Mouse (Mus musculus) limb, embryonic 13.5 days (tissue): ENCODE results near the gene Htr1f. TPM values are rescaled to one million over a fixed set of nuclear protein-coding genes. Genes with fewer than 3 reads are reported as not detected.
A peak's percentile ranks its signal among the peaks of the same experiment; 100 is the strongest.
"Not testable (repeated sequence)": the region's sequence is repeated elsewhere in the genome, so short reads cannot be mapped to it uniquely, and the experiment has no call there.

Experiments used
- ATAC-seq: fragments of 200-750 bp; cut with Nextera tagmentation; 2 replicates; pipeline ENCODE4 v1.8.0; 2017; ENCODE audit warnings: low read depth, moderate number of reproducible peaks, moderate TSS enrichment; ENCODE audit not compliant: low FRiP score
- H3K27ac ChIP-seq: fragments of 300-500 bp; sonication (generic); 2 replicates; pipeline ENCODE4 v1.5.1; 2015; ENCODE audit warnings: inconsistent platforms, mild to moderate bottlenecking, moderate library complexity
- H3K27me3 ChIP-seq: fragments of 300-500 bp; sonication (generic); 2 replicates; pipeline ENCODE4 v1.6.1; 2015; ENCODE audit warnings: mild to moderate bottlenecking, inconsistent platforms
- H3K36me3 ChIP-seq: fragments of 300-500 bp; sonication (generic); 2 replicates; pipeline ENCODE4 v1.6.1; 2015; ENCODE audit warnings: inconsistent platforms, mild to moderate bottlenecking, moderate library complexity
- H3K4me1 ChIP-seq: fragments of 300-500 bp; sonication (generic); 2 replicates; pipeline ENCODE4 v1.6.1; 2015; ENCODE audit warnings: inconsistent platforms
- H3K4me2 ChIP-seq: fragments of 300-500 bp; sonication (generic); replicated peaks from 2 replicates; pipeline ENCODE4 v1.6.1; 2015; ENCODE audit warnings: inconsistent platforms, mild to moderate bottlenecking, moderate library complexity
- H3K4me3 ChIP-seq: fragments of 300-500 bp; sonication (generic); 2 replicates; pipeline ENCODE4 v1.5.1; 2015; ENCODE audit warnings: moderate library complexity, mild to moderate bottlenecking, inconsistent platforms
- H3K9ac ChIP-seq: fragments of 300-500 bp; sonication (generic); 2 replicates; pipeline ENCODE4 v1.6.1; 2015; ENCODE audit warnings: mild to moderate bottlenecking, inconsistent platforms
- H3K9me3 ChIP-seq: fragments of 300-500 bp; sonication (generic); 2 replicates; pipeline ENCODE4 v1.6.1; 2016; ENCODE audit warnings: inconsistent platforms
- WGBS: fragments of 180-500 bp; shearing (Covaris S2); methylation state at CpG from one replicate; pipeline ENCODE4 v1.1.7; 2015; 5-methylcytosine and 5-hydroxymethylcytosine counted together
- polyA plus RNA-seq: library from polyadenylated mRNA; unstranded; fragments of >200 nt; fragmentation: Nextera tagmentation; extraction: Ambion mirVana; gene quantifications from 2 replicates; pipeline ENCODE4 v1.2.1, GENCODE M21; 2015

Htr1f gene
- 0.22 and 0.37 TPM in 2 replicates for polyA plus RNA-seq

DNA sequence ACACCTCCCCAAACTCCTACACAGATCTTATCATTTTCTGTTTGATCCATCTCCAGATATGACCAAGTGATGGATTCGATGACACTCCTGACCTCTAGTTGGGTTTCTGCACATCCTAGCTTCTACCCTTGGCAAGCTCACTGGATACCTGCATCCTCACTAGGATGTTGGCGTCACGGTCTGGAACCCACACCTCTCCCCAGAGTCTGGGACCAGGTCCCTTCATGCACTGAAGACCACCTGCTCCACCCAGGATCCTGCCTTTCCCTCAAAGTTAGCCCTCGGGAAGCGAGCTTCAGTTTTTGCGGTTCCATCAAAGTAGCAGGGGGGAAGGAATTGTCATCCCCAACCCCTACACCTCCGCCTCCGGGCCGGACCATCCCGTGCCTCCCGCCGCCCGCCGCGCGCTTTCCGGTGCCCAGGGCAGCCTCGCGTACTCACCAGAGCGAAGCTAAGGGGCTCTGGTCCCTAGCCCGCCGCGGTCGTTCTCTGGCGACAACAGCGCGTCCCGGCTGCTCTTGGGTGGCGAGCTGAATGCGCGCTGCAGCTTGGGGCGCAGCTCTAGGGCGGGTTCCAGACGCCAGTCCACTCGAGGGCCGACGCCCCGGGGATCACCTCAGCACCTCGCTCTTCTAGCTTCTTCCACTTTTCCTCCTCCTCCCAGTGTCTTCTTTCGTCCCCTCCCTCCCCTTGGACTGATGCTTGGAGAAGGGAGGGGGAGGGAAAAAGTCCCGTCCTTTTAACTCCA, at the start of gene Htr1f:
TSS of gene Htr1f (minus strand) at position 671 of the 748 bp plus-strand sequence.
- Histone ChIP-seq H3K4me2 (peak within 1 kb of the TSS; percentile 87), H3K27ac (no peak within 1 kb of the TSS), H3K9me3 (no peaks in the 10 kb centered on the region), H3K4me3 (peak within 1 kb of the TSS; percentile 50), H3K27me3 (peaks cover 33% of the 10 kb centered on the region), H3K36me3 (no peaks in the 10 kb centered on the region), H3K9ac (peak within 1 kb of the TSS; percentile 57), H3K4me1 (peaks cover 4% of the 10 kb centered on the region; the same call in 1 of the 2 replicates)
- peak; percentile 44; the same call in 1 of the 2 replicates for ATAC-seq
- 4% methylated on average over 41 of the region's 41 CpGs for WGBS

DNA sequence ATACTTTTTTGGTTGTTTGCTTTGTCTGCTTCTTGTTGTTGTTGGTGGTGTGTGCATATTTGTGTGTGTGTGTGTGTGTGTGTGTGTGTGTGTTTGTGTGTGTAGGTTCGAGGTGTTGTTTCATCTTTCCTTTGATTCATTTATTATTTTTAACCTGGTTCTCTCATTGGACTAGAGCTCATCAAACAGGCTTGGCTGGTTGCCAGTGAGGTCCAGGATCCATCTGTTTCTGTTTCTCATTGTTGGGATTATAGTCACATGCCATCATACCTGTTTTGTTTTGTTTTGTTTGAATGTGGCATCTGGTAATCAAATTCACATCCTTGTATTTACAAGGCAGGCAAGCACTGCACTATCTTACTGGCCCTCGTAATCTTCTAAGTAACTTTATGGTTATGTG, 34.1 kb upstream of the Htr1f start:
- no peaks in the 10 kb centered on the region for H3K4me1 ChIP-seq
- no peak overlapping the region for H3K27ac ChIP-seq
- H3K9ac ChIP-seq, result no peak overlapping the region
- H3K9me3 ChIP-seq, result no peaks in the 10 kb centered on the region
- no peaks in the 10 kb centered on the region for H3K27me3 ChIP-seq
- no peak overlapping the region for H3K4me3 ChIP-seq
- 26% methylated on average over 2 of the region's 2 CpGs for WGBS
- H3K36me3 ChIP-seq, result no peaks in the 10 kb centered on the region
- no peak for ATAC-seq
- H3K4me2 ChIP-seq, result no peak overlapping the region

DNA sequence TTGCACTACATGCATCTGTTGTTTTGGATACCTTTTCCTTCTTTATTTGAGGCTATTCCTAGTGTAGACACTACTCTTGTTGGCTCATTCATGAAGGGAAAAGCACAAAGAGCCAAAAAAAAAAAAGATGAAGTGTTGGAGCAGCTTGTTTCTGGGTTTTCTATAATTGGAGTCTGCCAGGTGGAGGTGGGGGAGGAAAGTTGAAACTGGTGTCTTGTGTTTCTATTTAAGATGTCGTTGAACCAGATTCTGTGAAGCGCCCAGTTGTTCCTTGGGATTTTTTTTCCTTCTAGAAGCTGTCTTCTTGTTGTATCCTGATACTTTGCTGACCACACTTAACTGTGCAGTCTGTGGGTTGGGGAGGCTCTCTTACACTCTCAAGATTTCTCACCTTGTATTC, 23.7 kb upstream of the Htr1f start:
- Histone ChIP-seq H3K4me1 (no peaks in the 10 kb centered on the region), H3K27me3 (no peaks in the 10 kb centered on the region), H3K27ac (no peak overlapping the region), H3K36me3 (no peaks in the 10 kb centered on the region), H3K9ac (no peak overlapping the region), H3K4me3 (no peak overlapping the region), H3K9me3 (no peaks in the 10 kb centered on the region), H3K4me2 (no peak overlapping the region)
- WGBS, result 61% methylated on average over 2 of the region's 2 CpGs
- no peak for ATAC-seq

DNA sequence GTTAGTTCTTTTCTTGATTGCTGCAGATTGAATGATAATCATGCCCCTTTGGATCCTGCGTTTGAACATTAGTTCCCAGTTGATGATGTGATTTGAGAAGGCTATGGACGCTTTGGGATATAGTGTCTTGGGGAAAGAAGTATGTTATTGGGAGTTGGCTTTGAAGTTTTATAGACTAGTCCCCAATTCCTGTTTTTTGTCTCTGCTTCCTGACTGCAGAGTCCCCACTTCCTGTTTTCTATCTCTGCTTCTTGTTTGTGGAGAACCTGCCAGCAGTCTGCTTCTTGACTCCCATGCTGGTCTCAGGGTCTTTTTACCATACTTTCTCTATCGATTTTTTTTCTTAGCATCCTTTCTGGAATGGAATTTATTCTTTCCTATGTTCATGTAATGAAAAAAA, 22.2 kb upstream of the Htr1f start:
- Histone ChIP-seq H3K9ac (no peak overlapping the region), H3K9me3 (no peaks in the 10 kb centered on the region), H3K27me3 (no peaks in the 10 kb centered on the region), H3K36me3 (no peaks in the 10 kb centered on the region), H3K27ac (no peak overlapping the region), H3K4me1 (no peaks in the 10 kb centered on the region), H3K4me2 (no peak overlapping the region), H3K4me3 (no peak overlapping the region)
- no peak for ATAC-seq
- 69% methylated on average over 3 of the region's 3 CpGs for WGBS

DNA sequence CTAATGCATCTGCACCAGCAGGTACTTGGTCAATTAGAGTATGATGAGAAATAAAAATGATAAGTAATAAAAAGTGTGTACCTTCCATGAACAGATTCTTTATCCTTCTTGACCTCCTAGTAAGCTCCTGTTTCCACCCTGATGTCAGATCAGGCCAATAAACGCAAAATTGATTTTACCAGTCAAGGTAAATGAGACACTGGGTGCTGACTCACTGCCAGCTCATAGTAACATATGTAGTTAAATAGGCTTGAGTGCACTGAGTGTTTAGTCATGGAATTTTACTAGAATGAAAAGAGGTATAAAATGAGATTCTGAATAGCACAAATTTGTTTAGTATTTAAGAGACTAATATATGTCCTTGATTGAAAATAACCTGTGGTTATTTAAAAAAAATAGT, 6.6 kb upstream of the Htr1f start:
- no peak for ATAC-seq
- Histone ChIP-seq H3K9me3 (no peaks in the 10 kb centered on the region), H3K27ac (no peak overlapping the region), H3K27me3 (no peaks in the 10 kb centered on the region), H3K4me3 (no peak overlapping the region), H3K4me1 (no peaks in the 10 kb centered on the region), H3K4me2 (no peak overlapping the region), H3K36me3 (no peaks in the 10 kb centered on the region), H3K9ac (no peak overlapping the region)
- WGBS, result 87% methylated on average over 1 of the region's 1 CpGs

DNA sequence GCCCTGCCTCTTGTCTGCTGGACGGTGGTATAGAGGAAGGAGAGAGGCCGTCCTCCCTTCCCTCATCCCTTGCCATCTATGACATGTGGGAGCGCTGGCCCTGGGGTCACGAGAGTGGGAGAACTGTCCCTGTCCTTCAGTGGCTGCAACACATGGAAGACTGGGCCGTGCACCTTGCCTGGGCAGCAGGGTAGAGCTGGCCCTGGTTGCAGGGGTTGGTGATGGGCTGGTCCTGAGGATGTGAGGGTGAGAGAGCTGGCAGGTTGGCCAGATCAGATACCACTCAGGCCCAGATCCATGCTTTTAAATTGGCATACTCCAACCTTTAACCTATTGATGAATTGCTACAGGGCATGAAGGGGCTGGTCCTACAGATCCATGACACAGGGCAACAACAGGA, 12.1 kb downstream of the Htr1f start:
- Histone ChIP-seq H3K4me1 (no peaks in the 10 kb centered on the region), H3K27ac (no peak overlapping the region), H3K4me2 (no peak overlapping the region), H3K9ac (no peak overlapping the region), H3K36me3 (no peaks in the 10 kb centered on the region), H3K27me3 (no peaks in the 10 kb centered on the region), H3K4me3 (no peak overlapping the region), H3K9me3 (no peaks in the 10 kb centered on the region)
- 91% methylated on average over 5 of the region's 5 CpGs for WGBS
- no peak for ATAC-seq

DNA sequence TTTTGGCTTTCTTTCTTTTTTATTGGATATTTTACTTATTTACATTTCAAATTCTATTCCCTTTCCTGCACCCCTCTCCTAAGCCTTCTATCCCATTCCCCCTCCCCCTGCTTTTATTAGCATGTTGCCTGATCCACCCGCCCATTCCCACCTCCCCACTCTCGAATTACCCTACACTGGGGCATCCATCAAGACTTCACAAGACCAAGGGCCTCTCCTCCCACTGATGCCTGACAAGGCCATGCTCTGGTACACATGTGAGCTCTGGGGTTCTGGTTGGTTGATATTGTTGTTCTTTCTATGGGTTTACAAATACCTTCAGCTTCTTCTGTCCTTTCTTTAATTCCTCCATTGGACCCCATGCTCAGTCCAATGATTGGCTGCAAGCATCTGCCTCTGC, 22.2 kb downstream of the Htr1f start:
- WGBS, result 22% methylated on average over 2 of the region's 2 CpGs
- ATAC-seq, result no peak

DNA sequence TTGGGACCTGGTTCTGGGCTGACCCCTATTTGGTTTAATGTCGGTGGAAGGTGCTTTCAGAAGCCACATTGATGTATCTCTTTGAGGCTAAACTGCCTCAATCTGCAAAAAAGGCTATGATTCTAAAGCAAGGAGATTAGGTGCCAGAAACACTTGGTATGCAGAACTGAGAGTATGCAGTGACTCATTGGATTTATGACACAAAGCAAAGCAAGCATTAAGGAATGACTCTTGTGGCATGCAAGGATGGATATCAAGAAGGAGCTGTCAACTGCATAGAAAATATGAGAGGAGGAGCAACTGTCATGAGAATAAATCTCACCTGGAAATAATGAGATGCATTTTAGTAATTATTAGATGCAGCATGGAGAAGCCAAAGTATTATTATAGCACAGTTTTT, 35.8 kb downstream of the Htr1f start:
- Histone ChIP-seq H3K36me3 (no peaks in the 10 kb centered on the region), H3K27ac (no peak overlapping the region), H3K4me1 (no peaks in the 10 kb centered on the region), H3K27me3 (no peaks in the 10 kb centered on the region), H3K9ac (no peak overlapping the region), H3K4me3 (no peak overlapping the region), H3K9me3 (no peaks in the 10 kb centered on the region), H3K4me2 (no peak overlapping the region)
- 75% methylated on average over 1 of the region's 1 CpGs for WGBS
- no peak for ATAC-seq

More for the DNA sequence above, 22.2 kb downstream of the Htr1f start:
- Histone ChIP-seq H3K27me3 (no peaks in the 10 kb centered on the region), H3K36me3 (no peaks in the 10 kb centered on the region), H3K4me3 (no peak overlapping the region), H3K9ac (no peak overlapping the region), H3K9me3 (no peaks in the 10 kb centered on the region), H3K4me1 (no peaks in the 10 kb centered on the region), H3K27ac (no peak overlapping the region), H3K4me2 (no peak overlapping the region)

DNA sequence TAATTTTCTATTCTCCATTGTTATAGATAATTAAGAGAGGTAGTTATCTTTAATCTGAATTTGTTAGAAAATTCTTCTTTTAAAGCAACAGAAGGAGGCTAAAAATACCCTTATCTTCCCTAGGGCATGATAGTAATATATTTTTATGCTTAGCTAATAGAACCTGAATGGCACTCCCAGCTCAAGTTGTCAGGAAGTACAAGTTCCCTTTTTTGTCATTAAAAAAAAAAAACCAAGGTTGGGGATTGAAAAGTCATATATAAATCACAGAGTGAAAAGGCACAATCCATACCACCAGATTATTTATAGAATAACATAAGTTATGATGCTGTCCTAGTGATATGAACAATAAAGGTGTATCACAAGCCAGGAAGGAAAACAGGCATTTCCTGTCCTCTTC, 39.4 kb downstream of the Htr1f start:
- no peak overlapping the region for H3K4me2 ChIP-seq
- no peaks in the 10 kb centered on the region for H3K9me3 ChIP-seq
- H3K4me3 ChIP-seq, result no peak overlapping the region
- no peaks in the 10 kb centered on the region for H3K36me3 ChIP-seq
- no peak overlapping the region for H3K9ac ChIP-seq
- H3K4me1 ChIP-seq, result no peaks in the 10 kb centered on the region
- ATAC-seq, result no peak
- no peaks in the 10 kb centered on the region for H3K27me3 ChIP-seq
- no peak overlapping the region for H3K27ac ChIP-seq

DNA sequence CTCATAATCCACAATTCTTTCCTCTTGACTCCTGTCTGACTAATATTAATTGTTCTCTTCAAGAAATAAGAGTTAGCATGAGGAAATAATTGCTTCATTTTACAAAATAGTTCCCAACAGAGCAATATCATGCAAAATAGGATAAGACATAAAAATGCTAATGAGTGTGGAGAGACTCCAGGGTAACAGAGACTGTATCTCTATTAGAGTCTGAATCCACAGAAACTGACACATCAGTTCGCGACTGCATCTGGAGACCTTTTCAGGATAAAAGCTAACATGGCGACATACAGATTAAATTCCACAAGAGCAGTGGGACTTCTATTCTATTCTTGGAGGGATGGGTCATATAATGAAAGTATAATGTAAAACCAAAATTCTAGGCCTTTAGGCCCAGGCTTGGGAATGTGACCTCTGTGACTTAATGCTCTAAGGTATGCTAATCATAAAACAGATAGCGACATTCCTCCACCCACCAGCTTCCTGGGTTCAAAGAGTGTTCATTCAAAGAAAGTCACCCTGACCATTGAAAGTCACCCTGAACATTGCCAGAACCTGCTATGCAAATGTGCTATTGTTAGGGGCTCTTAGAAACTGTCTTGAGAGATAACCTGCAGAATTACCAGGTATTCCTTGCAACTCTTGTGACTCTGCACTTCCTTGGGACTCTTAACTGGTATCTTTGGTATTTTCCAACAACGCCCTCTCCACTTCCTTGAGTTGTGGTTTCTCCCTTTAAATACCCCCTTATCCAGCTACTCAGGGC, 67.8 kb downstream of the Htr1f start:
- H3K9me3 ChIP-seq, H3K9ac ChIP-seq, H3K27ac ChIP-seq, H3K27me3 ChIP-seq, H3K4me2 ChIP-seq, H3K4me3 ChIP-seq, H3K36me3 ChIP-seq, H3K4me1 ChIP-seq, ATAC-seq: not testable (repeated sequence)
- 93% methylated on average over 5 of the region's 5 CpGs for WGBS

DNA sequence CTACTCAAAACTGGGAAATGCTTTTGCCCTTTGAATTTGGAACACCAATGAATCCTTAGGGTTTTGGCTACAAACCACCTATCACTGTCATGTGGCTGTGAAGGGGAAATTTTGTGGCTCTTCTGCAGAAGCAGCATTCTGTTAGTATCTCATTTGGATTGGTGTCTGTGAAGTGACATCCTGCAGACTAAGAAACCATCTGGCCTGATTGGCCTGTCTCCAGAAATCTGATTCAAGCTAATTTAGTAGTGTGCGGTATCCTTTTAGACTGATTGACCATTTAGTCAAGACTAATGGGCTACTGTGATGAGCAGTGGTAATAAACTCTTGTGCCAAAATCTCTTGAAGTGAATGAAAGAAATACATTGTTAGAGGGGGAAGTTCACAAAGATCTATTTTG, 76.0 kb downstream of the Htr1f start:
- Histone ChIP-seq H3K4me3 (no peak overlapping the region), H3K4me1 (no peaks in the 10 kb centered on the region), H3K27me3 (no peaks in the 10 kb centered on the region), H3K9me3 (no peaks in the 10 kb centered on the region), H3K36me3 (no peaks in the 10 kb centered on the region), H3K4me2 (no peak overlapping the region), H3K9ac (no peak overlapping the region), H3K27ac (no peak overlapping the region)
- no peak for ATAC-seq
- WGBS, result 93% methylated on average over 1 of the region's 1 CpGs

DNA sequence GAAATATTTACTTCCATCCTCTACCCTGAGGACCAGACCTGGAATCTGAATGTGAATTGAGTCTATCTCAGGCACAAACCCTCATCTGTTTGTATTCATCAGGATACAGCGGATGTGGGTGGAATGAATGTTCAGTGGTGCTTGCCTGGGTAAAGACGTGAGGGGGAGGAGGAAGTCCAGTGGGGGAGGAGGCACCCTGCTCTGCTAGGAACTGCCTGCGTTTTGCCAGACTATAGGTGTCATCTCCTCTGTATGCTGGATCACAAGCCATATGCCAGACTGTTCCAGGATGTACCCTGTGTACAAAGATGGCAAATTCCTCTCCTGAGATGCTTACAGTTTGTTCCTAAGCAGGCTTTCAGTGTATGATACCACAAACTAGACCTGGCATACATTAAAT, 83.3 kb downstream of the Htr1f start:
- no peak for ATAC-seq

More for the DNA sequence above, 83.3 kb downstream of the Htr1f start:
- Histone ChIP-seq H3K27me3 (no peaks in the 10 kb centered on the region), H3K4me2 (no peak overlapping the region), H3K4me1 (no peaks in the 10 kb centered on the region), H3K36me3 (no peaks in the 10 kb centered on the region), H3K9ac (no peak overlapping the region), H3K4me3 (no peak overlapping the region), H3K9me3 (no peaks in the 10 kb centered on the region), H3K27ac (no peak overlapping the region)
- WGBS, result 78% methylated on average over 3 of the region's 3 CpGs
